Mouse (Mus musculus): ENCODE results near the gene Akap8l. TPM values are rescaled to one million over a fixed set of nuclear protein-coding genes. Genes with fewer than 3 reads are reported as not detected.
A peak's percentile ranks its signal among the peaks of the same experiment; 100 is the strongest.

Akap8l gene
- polyA plus RNA-seq (2012; rRNA removed), result 189 and 209 TPM in 2 replicates

DNA sequence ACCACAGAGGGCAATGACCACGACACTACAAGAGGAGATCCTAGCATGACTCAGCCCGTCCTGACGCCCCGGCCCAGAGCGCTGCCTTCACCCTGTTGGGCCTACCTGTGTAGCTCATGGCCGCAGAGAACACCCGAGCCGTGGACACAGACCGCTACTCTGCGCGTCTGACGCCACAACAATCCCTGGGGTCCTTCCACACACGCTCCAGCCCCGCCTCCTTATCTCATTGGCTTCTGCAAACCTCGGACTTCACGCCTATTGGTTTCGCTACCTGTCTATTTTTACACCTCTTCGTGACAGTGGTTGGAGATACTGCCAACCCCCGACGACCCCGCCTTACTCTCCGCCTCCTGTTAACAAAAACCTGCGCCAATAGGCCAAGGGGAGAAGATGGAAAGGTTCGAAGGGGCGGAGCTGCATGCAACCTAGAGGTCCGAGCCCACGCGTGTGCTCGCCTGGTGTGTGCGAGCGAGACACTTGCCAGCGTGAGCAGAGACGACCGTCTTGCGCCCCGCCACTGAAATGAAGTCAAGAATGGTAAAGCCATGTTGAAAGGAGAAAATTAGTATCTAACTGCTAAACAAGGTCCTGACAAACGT lies at the start of gene Akap8l:
Gene Akap8l (minus strand): TSS at position 226 of the 602 bp plus-strand sequence.
- TF ChIP-seq POLR2A (IDR thresholded peaks at IDR 0.05; ENCODE audit: borderline replicate concordance, extremely low read depth, insufficient read depth, insufficient read length, poor library complexity, severe bottlenecking) (peak; percentile 79; the same call in 1 of the 2 replicates), CTCF (IDR thresholded peaks at IDR 0.05; ENCODE audit: borderline replicate concordance, extremely low read depth, insufficient read depth, insufficient read length) (no peak)
- DNase-seq (ENCODE audit: low read depth), result peak; percentile 99

- TF ChIP-seq POLR2A (IDR thresholded peaks at IDR 0.05; ENCODE audit: borderline replicate concordance, extremely low read depth, insufficient read depth, insufficient read length, poor library complexity, severe bottlenecking) (no peak), CTCF (IDR thresholded peaks at IDR 0.05; ENCODE audit: borderline replicate concordance, extremely low read depth, insufficient read depth, insufficient read length) (no peak)
- no peak for DNase-seq (ENCODE audit: low read depth)
Measured at GRCm38 (mm10) chr17:32396266-32396665, 45.9 kb upstream of the Akap8l start.

DNA sequence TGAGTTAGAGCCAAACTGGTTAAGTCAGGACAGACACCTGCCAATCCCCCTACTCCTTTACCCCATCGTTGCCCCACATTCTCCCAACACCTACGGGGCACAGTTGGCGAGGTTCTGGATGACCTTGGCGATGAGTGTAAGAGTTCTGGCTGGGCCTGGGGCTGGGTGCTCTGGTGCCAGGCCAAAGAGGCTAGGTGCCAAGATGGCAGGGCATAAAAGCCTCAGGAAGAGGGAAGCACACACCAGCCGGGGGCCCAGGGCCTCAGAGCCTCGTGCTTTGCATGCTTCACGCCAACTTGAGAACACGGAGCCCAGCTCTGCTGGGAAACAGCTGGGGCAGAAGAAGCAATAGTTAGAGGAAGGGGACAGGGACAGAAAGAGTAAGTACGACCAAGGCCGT lies 43.5 kb upstream of the Akap8l start:
- no peak for DNase-seq (ENCODE audit: low read depth)

DNA sequence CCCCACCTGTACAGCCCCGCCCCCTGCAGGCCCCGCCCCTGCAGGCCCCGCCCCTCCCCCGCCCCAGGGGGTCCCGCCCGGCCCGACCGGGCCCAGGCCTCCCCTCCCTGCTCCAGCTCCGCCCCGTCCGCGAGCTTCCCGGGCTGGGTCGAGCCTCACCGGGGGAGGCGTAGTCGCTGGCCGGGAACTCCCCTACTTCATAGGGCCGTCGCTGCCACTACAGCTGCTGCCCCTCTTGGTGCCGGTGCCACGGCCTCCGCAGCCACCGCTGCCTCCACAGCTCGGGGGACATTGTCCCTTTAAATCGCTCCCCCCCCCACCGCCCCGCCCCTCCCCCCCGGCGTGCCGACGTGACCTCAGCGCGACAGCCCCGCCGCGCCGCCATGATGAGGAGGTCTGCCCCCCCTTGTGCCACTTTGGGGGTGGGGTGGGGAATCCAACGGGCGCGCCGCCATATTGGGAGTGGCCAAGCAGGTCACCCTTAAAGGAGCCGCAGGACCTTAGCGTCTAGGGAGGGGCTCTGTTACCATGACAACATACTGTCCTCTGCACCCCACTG lies 38.8 kb upstream of the Akap8l start, which contains the start of gene Wiz:
Gene Wiz (minus strand): TSS at position 339 of the 559 bp plus-strand sequence.
- DNase-seq (ENCODE audit: low read depth), result peak; percentile 97
- TF ChIP-seq CTCF (IDR thresholded peaks at IDR 0.05; ENCODE audit: borderline replicate concordance, extremely low read depth, insufficient read depth, insufficient read length), result no peak
- no peak; the same call in 1 of the 2 replicates for TF ChIP-seq POLR2A (IDR thresholded peaks at IDR 0.05; ENCODE audit: borderline replicate concordance, extremely low read depth, insufficient read depth, insufficient read length, poor library complexity, severe bottlenecking)

More for the DNA sequence above, 43.5 kb upstream of the Akap8l start:
- TF ChIP-seq POLR2A (IDR thresholded peaks at IDR 0.05; ENCODE audit: borderline replicate concordance, extremely low read depth, insufficient read depth, insufficient read length, poor library complexity, severe bottlenecking) (no peak), CTCF (IDR thresholded peaks at IDR 0.05; ENCODE audit: borderline replicate concordance, extremely low read depth, insufficient read depth, insufficient read length) (no peak)

- peak; percentile 30 for DNase-seq (ENCODE audit: low read depth)
- TF ChIP-seq CTCF (IDR thresholded peaks at IDR 0.05; ENCODE audit: borderline replicate concordance, extremely low read depth, insufficient read depth, insufficient read length) (no peak), POLR2A (IDR thresholded peaks at IDR 0.05; ENCODE audit: borderline replicate concordance, extremely low read depth, insufficient read depth, insufficient read length, poor library complexity, severe bottlenecking) (no peak)
Measured at GRCm38 (mm10) chr17:32388370-32389100, 38.1 kb upstream of the Akap8l start.

GRCm38 (mm10) chr17:32387986-32388369 lies 37.6 kb upstream of the Akap8l start:
- DNase-seq (ENCODE audit: low read depth), result no peak
- TF ChIP-seq CTCF (IDR thresholded peaks at IDR 0.05; ENCODE audit: borderline replicate concordance, extremely low read depth, insufficient read depth, insufficient read length), result no peak
- TF ChIP-seq POLR2A (IDR thresholded peaks at IDR 0.05; ENCODE audit: borderline replicate concordance, extremely low read depth, insufficient read depth, insufficient read length, poor library complexity, severe bottlenecking), result no peak

- peak; percentile 25 for DNase-seq (ENCODE audit: low read depth)
- TF ChIP-seq POLR2A (IDR thresholded peaks at IDR 0.05; ENCODE audit: borderline replicate concordance, extremely low read depth, insufficient read depth, insufficient read length, poor library complexity, severe bottlenecking) (no peak), CTCF (IDR thresholded peaks at IDR 0.05; ENCODE audit: borderline replicate concordance, extremely low read depth, insufficient read depth, insufficient read length) (peak; percentile 59; the same call in 1 of the 2 replicates)
Measured at GRCm38 (mm10) chr17:32386659-32387432, 36.4 kb upstream of the Akap8l start.

DNA sequence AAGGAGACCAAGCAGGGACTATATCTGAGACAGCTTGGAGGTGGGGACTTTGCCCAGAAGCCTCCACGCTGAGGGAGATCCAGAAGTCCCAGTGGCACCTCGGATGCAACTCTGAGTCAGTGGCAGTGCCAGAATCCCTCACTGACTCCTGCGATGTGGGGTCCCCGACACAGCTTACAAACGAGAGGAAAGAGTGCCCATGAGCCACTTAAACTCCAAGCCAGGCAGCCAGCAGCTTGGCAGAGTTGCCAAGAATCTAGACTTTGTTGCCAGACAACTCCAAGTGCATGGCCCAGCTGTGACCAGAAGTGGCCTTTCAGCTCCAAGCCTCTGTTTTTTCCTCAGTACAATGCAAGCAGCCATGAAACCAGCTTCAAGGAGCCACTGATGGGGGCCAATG lies 33.3 kb upstream of the Akap8l start:
- TF ChIP-seq CTCF (IDR thresholded peaks at IDR 0.05; ENCODE audit: borderline replicate concordance, extremely low read depth, insufficient read depth, insufficient read length) (no peak), POLR2A (IDR thresholded peaks at IDR 0.05; ENCODE audit: borderline replicate concordance, extremely low read depth, insufficient read depth, insufficient read length, poor library complexity, severe bottlenecking) (no peak)
- DNase-seq (ENCODE audit: low read depth), result no peak

DNA sequence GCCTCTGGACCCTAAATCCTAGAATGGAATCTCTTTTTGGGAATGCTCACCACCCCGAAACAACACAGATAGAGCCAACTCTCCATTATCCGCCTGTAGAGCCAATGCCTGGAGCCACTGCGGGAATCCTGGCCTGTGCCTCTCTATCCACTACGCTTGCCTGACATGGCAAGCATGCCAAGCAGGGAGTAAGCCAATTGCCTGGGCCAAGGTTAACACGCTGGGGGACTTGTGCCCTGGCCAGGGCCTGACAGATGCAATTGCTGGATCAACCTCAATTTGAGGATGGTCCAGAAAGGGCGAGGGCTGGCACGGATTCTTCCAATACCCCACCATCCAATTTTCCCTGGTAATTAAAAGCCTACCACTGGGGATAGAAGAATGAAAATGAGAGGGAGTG lies 32.2 kb upstream of the Akap8l start:
- peak; percentile 69 for DNase-seq (ENCODE audit: low read depth)
- TF ChIP-seq POLR2A (IDR thresholded peaks at IDR 0.05; ENCODE audit: borderline replicate concordance, extremely low read depth, insufficient read depth, insufficient read length, poor library complexity, severe bottlenecking) (no peak), CTCF (IDR thresholded peaks at IDR 0.05; ENCODE audit: borderline replicate concordance, extremely low read depth, insufficient read depth, insufficient read length) (no peak)

DNA sequence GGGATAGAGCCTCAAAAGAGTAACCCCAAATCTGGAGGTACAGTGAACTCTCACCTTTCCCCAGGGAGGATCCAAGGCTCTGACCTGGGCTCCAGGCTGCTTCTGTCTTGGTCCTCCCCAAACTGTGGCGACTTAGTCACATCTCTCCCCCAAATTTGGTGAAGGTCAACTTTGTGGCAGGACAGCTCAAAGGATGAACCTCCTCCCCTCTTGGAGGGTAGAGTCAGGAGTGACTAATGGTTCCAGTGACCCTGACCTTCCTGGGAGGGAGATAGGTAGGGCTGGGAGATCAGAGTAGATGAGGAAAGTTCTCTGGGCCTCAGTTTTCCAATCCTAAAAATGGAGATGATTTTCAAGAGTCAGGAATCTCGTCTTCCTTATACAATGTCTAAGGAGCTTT lies 28.4 kb upstream of the Akap8l start:
- DNase-seq (ENCODE audit: low read depth), result no peak
- TF ChIP-seq CTCF (IDR thresholded peaks at IDR 0.05; ENCODE audit: borderline replicate concordance, extremely low read depth, insufficient read depth, insufficient read length), result no peak
- TF ChIP-seq POLR2A (IDR thresholded peaks at IDR 0.05; ENCODE audit: borderline replicate concordance, extremely low read depth, insufficient read depth, insufficient read length, poor library complexity, severe bottlenecking), result no peak

- DNase-seq (ENCODE audit: low read depth), result no peak
- no peak for TF ChIP-seq POLR2A (IDR thresholded peaks at IDR 0.05; ENCODE audit: borderline replicate concordance, extremely low read depth, insufficient read depth, insufficient read length, poor library complexity, severe bottlenecking)
- no peak for TF ChIP-seq CTCF (IDR thresholded peaks at IDR 0.05; ENCODE audit: borderline replicate concordance, extremely low read depth, insufficient read depth, insufficient read length)
Measured at GRCm38 (mm10) chr17:32377137-32377536, 26.7 kb upstream of the Akap8l start.
